Mouse (Mus musculus): ENCODE data around the gene Cyb5r2. TPM values are rescaled to one million over a fixed set of nuclear protein-coding genes. Genes with fewer than 3 reads are reported as not detected.
A peak's percentile ranks its signal among the peaks of the same experiment; 100 is the strongest.

Cyb5r2 gene
- polyA plus RNA-seq (2012; ENCODE audit: insufficient read depth, insufficient read length, low replicate concordance, missing spikeins): not detected in 2 replicates

DNA sequence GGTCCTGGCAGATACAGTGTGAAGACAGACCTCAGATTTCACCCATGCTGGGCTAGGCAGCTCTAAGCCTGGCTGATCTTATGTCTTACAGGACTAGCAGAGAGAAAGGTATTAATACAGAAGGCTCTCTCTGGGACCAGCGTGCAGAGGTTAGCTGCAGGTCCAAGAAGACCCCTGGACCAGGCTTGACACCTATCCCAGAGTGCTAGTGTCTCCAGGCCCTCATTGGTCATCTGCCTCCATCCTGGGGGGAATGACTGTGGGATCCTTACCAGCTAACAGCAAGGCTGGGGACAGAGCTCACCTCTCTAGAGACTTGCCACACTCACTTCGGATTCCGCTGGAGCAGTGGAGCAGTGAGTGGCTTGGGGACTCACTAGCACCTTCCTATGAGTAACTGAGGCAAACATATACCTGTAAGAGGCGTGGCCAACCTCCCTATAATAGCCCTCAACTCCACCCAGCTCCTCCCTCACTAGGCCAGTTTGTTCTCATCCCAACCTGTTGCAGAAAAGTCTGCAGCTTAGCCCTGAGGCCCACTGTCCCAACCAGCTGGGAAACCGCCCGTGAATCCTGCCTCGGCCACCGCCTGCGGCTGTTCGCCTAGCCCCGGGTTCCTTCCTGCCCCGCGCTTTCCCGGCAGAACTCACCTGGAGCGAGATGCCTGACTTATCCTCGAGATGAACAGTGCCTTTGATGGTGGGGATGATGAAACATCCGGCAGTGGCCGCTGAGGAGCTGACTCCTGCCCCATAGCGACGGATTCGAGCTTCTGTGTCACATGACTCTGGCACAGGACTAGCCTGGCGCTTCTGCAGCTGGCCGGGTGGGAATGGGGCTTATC is at the start of gene Cyb5r2:
Cyb5r2 (minus strand) TSS at position 725 of the 844 bp plus-strand sequence.
- WGBS: 17% methylated on average over 23 of the region's 23 CpGs
- TF ChIP-seq POLR2A (IDR thresholded peaks at IDR 0.05; ENCODE audit: insufficient read depth, low read depth, low read length): no peak
- no peak for TF ChIP-seq CTCF (IDR thresholded peaks at IDR 0.05; ENCODE audit: insufficient read depth, low read depth, low read length)
- Histone ChIP-seq H3K4me1 (ENCODE audit: control insufficient read depth, insufficient read depth, low read length) (peaks cover 7% of the 10 kb centered on the region), H3K27ac (ENCODE audit: insufficient read depth, low read depth, low read length) (no peak within 1 kb of the TSS), H3K4me3 (ENCODE audit: insufficient read depth, low read depth, low read length) (peak within 1 kb of the TSS; percentile 22; the same call in 1 of the 2 replicates)

DNA sequence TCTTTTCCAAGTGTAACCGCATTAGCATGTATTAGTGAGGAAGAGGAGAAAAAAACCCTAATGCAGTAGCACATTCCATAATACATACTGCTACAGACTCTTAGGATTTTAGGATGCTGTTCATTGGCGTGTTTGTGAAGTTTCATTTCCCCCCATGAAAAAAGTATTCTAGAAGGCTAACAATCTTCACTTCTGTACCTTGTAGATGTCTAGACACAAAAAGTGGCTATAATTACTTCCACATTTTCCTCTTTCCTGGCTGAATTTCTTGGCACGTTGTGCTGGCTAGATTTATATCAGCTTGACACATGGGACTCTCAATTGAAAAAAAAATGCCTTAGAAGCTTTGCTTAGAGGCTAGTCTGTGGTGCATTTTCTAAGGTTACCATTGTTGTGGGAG is 44.3 kb upstream of the Cyb5r2 start:
- TF ChIP-seq CTCF (IDR thresholded peaks at IDR 0.05; ENCODE audit: insufficient read depth, low read depth, low read length) (no peak), POLR2A (IDR thresholded peaks at IDR 0.05; ENCODE audit: insufficient read depth, low read depth, low read length) (no peak)
- Histone ChIP-seq H3K4me1 (ENCODE audit: control insufficient read depth, insufficient read depth, low read length) (no peaks in the 10 kb centered on the region), H3K4me3 (ENCODE audit: insufficient read depth, low read depth, low read length) (no peak overlapping the region), H3K27ac (ENCODE audit: insufficient read depth, low read depth, low read length) (no peak overlapping the region)
- 76% methylated on average over 3 of the region's 3 CpGs for WGBS

DNA sequence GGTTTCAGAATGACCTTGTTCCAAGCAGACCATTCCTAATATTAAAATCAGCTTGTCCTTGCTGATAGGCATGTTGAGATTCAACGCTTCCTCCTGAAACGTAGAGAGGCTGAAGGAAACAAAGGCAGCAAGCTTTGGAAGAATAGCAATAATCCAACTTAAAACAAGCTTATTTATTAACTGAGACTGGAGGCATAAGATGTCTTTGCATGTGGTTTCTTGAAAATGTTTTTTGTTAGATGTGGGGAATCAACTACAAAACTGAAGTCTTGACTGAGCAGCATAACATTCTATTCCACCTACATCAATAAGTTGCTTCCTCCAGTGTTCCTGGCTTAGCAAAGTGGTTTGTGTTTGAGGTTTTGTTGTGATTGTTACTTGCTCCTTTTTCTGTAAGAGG is 43.3 kb upstream of the Cyb5r2 start, which contains the start of gene Ovch2:
Ovch2 (minus strand) TSS at position 101 of the 400 bp plus-strand sequence.
- TF ChIP-seq POLR2A (IDR thresholded peaks at IDR 0.05; ENCODE audit: insufficient read depth, low read depth, low read length) (no peak), CTCF (IDR thresholded peaks at IDR 0.05; ENCODE audit: insufficient read depth, low read depth, low read length) (no peak)
- 78% methylated on average over 2 of the region's 2 CpGs for WGBS
- H3K27ac ChIP-seq (ENCODE audit: insufficient read depth, low read depth, low read length): no peak within 1 kb of the TSS
- no peaks in the 10 kb centered on the region for H3K4me1 ChIP-seq (ENCODE audit: control insufficient read depth, insufficient read depth, low read length)
- no peak within 1 kb of the TSS for H3K4me3 ChIP-seq (ENCODE audit: insufficient read depth, low read depth, low read length)

DNA sequence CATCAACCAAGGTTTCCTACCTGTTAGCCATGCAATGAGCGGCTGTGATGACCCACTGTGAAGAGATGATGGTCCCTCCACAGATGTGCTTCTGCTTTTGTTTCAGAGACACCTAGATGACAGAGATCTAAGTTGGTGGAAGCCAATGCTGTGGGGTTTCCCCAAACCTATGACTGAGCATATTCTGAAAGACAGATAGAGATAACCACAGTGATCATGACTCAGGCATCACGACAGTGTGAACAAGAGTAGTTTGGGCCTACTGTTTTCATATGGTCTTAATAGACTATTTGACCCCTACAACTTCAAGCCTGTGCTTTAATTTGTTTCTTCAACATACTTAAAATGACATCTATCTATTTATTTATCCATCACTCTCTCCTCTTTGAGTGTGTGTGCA is 38.7 kb upstream of the Cyb5r2 start:
- TF ChIP-seq POLR2A (IDR thresholded peaks at IDR 0.05; ENCODE audit: insufficient read depth, low read depth, low read length) (no peak), CTCF (IDR thresholded peaks at IDR 0.05; ENCODE audit: insufficient read depth, low read depth, low read length) (no peak)
- Histone ChIP-seq H3K4me3 (ENCODE audit: insufficient read depth, low read depth, low read length) (no peak overlapping the region), H3K4me1 (ENCODE audit: control insufficient read depth, insufficient read depth, low read length) (no peaks in the 10 kb centered on the region), H3K27ac (ENCODE audit: insufficient read depth, low read depth, low read length) (no peak overlapping the region)
- WGBS: 95% methylated on average over 2 of the region's 2 CpGs

DNA sequence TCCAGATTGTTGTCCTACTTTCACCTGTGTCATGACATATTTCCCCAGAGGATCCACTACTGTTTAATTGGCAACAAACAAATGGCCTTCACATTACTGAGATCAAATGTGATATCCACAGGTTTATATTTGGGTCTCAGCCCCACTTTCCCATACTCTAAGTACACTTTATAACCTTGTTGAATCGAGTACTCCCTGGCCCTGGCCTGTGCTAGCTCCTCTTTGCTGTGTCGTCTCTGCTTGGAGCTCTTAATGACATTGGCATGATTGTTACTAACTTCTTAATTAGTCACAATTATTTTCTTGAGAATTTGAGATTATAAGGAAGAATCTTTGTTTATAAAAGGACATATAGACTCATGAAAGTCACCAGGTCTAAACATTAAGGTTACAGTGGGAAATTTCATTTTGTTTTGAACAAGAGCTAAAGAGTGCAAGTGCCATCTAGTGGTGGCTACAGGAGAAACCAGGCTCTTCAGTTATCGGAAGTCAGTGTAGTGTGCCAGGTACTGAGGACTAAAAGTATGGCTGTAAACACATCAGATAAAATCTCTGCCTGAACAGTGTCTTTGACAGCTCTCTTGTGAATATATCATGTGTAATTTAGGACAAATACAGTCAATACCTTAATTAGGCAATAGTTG is 30.3 kb upstream of the Cyb5r2 start:
- Histone ChIP-seq H3K4me3 (ENCODE audit: insufficient read depth, low read depth, low read length) (no peak overlapping the region), H3K4me1 (ENCODE audit: control insufficient read depth, insufficient read depth, low read length) (no peaks in the 10 kb centered on the region), H3K27ac (ENCODE audit: insufficient read depth, low read depth, low read length) (no peak overlapping the region)
- WGBS: 59% methylated on average over 3 of the region's 3 CpGs
- TF ChIP-seq POLR2A (IDR thresholded peaks at IDR 0.05; ENCODE audit: insufficient read depth, low read depth, low read length): no peak
- no peak for TF ChIP-seq CTCF (IDR thresholded peaks at IDR 0.05; ENCODE audit: insufficient read depth, low read depth, low read length)

DNA sequence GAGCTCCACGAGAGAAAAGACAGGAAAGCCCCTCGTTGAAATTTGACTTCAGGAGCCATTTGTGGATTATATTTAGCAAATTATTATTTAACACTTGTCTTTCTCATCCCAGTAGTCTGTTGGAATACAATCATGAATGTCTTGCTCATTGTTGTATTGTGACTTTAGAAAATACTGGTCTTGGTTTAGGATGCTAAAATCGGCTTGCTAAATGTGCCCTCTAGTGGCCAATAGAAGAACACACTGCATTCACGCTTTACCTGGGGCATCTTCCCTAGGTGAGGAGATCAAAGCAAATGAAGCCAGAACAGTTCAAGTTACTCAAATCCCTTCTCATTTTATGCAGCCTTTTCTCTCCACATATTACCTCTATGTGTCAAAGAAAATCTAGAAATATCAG is 21.8 kb upstream of the Cyb5r2 start:
- no peak overlapping the region for H3K4me3 ChIP-seq (ENCODE audit: insufficient read depth, low read depth, low read length)
- TF ChIP-seq CTCF (IDR thresholded peaks at IDR 0.05; ENCODE audit: insufficient read depth, low read depth, low read length) (no peak), POLR2A (IDR thresholded peaks at IDR 0.05; ENCODE audit: insufficient read depth, low read depth, low read length) (no peak)
- H3K27ac ChIP-seq (ENCODE audit: insufficient read depth, low read depth, low read length): no peak overlapping the region
- 42% methylated on average over 4 of the region's 4 CpGs for WGBS
- H3K4me1 ChIP-seq (ENCODE audit: control insufficient read depth, insufficient read depth, low read length): no peaks in the 10 kb centered on the region

DNA sequence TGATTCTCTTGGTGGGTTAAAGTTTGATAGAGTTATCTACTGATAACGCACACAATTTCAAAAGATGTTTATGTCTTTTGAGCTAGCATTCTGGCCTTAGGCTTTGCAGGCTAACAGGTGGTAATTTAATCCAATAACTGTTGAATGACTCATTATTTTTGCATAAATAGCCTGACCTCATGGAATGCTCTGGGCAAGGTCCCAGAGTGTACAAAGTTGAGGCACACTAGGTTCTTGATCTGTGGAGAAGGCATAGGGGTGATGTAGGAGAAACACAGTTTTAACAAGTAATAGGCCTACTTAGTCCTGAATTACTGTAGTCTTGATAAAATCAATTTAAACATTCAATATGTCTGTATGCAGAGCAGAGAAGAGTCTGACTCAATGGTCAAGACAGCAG is 20.4 kb upstream of the Cyb5r2 start:
- H3K4me3 ChIP-seq (ENCODE audit: insufficient read depth, low read depth, low read length): no peak overlapping the region
- H3K27ac ChIP-seq (ENCODE audit: insufficient read depth, low read depth, low read length): no peak overlapping the region
- whole genome bisulfite sequencing: 88% methylated on average over 1 of the region's 1 CpGs
- TF ChIP-seq POLR2A (IDR thresholded peaks at IDR 0.05; ENCODE audit: insufficient read depth, low read depth, low read length) (no peak), CTCF (IDR thresholded peaks at IDR 0.05; ENCODE audit: insufficient read depth, low read depth, low read length) (no peak)
- H3K4me1 ChIP-seq (ENCODE audit: control insufficient read depth, insufficient read depth, low read length): no peaks in the 10 kb centered on the region

DNA sequence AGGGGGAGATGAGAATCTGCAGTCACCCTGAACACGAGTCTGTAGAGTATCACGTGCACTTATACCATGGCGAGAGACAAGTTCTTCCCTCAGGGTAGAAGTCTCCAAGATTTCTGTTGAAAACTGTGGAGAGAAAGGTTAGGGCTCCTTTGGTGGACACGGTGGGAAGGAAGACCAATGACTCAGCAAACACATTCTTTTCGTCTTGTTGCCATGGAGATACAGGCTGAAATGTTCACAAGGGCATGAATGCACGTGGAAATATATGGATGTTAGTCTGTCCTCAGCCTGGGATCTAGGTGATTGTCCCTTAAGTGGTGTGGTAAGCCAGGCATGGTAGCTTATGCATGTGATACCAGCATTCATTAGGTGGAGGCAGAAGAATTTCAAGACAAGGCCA is 13.0 kb upstream of the Cyb5r2 start:
- no peak overlapping the region for H3K27ac ChIP-seq (ENCODE audit: insufficient read depth, low read depth, low read length)
- H3K4me3 ChIP-seq (ENCODE audit: insufficient read depth, low read depth, low read length): no peak overlapping the region
- TF ChIP-seq CTCF (IDR thresholded peaks at IDR 0.05; ENCODE audit: insufficient read depth, low read depth, low read length) (no peak), POLR2A (IDR thresholded peaks at IDR 0.05; ENCODE audit: insufficient read depth, low read depth, low read length) (no peak)
- WGBS: 52% methylated on average over 6 of the region's 6 CpGs
- no peaks in the 10 kb centered on the region for H3K4me1 ChIP-seq (ENCODE audit: control insufficient read depth, insufficient read depth, low read length)

DNA sequence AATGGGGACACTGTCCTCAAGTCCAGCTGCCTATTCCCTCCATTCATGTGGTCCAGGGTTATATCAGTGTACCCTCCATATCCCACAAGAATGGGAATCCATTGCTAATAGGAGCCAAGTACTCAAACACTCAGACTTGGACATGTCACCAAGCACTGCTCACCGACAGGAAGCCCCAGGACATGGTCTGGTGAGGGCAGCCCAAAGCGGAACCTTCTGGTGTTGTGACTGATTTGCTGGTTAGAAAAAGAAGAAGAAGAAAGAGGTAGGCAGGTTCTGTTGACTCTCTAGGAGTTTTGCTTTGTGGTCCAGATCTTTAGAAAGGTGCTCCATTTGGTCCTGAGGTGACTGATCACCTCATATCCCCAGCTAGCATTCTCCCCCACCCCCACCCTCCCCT is 1.1 kb downstream of the Cyb5r2 start:
- 86% methylated on average over 2 of the region's 2 CpGs for WGBS
- Histone ChIP-seq H3K4me1 (ENCODE audit: control insufficient read depth, insufficient read depth, low read length) (peaks cover 7% of the 10 kb centered on the region), H3K4me3 (ENCODE audit: insufficient read depth, low read depth, low read length) (no peak overlapping the region), H3K27ac (ENCODE audit: insufficient read depth, low read depth, low read length) (no peak overlapping the region)
- TF ChIP-seq POLR2A (IDR thresholded peaks at IDR 0.05; ENCODE audit: insufficient read depth, low read depth, low read length) (no peak), CTCF (IDR thresholded peaks at IDR 0.05; ENCODE audit: insufficient read depth, low read depth, low read length) (no peak)

Measured in olfactory bulb, adult 2 months (tissue).